Mouse (Mus musculus) spleen, adult 2 months (tissue): ENCODE data around the gene Fam20b.

Experiments
- CTCF ChIP-seq: fragments of 200-500 bp; IDR thresholded peaks from 2 replicates; pipeline ENCODE4 v1.5.1; 2011; ENCODE audit warnings: mild to moderate bottlenecking, inconsistent platforms; ENCODE audit not compliant: insufficient read depth, insufficient read length, insufficient replicate concordance; ENCODE audit errors: extremely low read depth
- POLR2A ChIP-seq: fragments of 200-500 bp; IDR thresholded peaks from 2 replicates; pipeline ENCODE4 v1.6.1; 2011; ENCODE audit warnings: low read depth, low read length, inconsistent platforms

DNA sequence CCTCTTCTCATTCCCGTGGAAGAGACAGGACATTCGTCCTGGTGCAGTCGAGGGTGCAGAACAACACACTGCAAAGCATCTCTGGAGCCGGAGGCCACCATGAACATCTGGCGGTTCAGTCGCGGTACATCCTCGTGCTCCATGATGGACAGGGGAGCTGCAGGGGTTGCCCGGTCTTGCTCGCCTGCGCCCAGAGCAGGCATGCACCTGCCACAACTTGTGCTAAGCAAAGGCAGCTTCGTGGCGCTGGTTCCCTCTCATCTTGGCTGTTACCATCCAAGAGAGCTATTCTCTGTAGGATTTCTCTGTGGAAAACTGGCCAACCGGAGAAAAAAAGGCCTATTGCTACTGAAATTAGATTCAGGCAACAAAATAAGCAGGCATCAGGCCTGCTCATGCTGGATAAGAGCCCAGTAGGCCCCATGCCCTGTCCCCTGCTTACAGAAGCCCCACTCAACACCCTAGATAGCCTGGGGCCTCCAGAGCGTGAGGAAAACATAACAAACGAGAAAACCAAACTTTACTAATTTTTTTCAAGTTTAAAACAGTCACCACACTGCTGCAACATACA lies 29.6 kb upstream of the Fam20b start:
- TF ChIP-seq POLR2A: no peak
- TF ChIP-seq CTCF: no peak
